Mouse (Mus musculus) adipocyte (in vitro differentiated cells): ENCODE measurements around the gene Ssbp3.

Experiments
- DNase-seq: peaks from one replicate; pipeline ENCODE4 v3.0.0-alpha.2; 2016; ENCODE audit warnings: low spot score

Ssbp3 gene

DNA sequence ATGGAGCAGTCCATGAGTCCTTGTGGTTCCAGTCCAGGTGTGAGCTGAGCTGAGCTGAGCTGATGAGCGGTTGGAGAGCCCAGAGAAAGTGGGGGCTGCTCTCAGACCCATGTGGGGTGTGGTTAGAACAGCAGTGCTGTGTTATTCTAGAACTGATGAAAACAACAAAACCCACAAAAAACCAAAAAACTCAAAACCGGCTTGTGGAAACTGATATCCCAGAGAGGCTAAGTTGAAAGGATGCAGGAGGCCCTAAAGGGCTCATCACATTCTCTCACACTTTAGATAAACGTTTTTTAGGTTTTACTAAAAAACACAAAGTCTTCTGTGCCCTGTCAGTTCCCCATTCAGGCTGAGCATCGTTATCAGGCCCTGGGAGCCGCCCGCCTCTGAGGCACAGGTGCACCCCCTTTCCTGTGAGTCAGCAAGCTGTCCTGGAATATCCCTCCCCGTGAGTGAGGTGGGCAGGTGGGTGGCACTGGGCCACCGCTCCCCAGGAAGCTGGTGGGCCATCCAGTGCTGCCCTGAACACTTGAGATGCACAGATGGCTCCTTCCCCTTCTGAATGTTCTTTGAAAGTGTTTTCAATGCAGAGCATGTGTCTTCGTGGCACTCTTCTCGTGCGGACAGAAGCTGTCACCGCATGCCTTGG is 24.6 kb downstream of the Ssbp3 start:
- DNase-seq: no peak

DNA sequence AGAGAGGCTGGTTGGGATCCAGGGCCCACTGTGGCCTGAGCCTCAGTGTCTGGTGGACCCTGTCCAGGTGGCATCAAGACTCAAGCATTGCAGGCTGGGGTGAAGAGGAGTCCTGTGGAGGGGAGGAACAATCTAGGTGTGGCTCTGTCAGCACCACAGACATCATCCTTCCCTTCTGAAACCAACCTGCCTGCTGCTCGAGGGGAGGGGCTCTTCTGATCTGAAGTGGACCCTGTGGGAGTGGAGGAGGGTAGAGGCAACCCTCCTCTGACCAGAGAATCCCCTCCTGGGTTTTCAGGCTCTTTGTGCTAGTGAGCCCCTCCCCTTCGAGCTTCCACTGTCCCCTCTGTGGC is 25.1 kb downstream of the Ssbp3 start:
- DNase-seq: no peak

DNA sequence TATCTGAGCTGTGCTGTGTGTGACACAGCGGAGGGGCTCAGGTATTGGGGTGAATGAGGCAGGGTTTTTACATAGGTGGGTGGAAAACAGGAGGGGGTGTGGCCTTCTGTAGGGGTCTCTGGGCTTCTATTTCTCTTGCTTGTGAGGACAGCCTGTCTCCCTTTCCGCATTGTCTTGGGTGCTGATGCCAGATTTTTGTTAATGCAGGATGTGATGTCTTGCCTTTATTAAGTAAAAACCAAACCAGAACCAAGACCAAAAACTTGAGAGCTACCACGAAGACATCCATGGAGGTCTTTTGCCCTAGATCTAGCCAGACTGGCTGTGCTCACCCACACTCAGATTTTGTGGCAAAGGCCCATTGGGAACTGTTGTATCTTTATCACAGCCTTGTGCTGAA is 25.5 kb downstream of the Ssbp3 start:
- no peak for DNase-seq

DNA sequence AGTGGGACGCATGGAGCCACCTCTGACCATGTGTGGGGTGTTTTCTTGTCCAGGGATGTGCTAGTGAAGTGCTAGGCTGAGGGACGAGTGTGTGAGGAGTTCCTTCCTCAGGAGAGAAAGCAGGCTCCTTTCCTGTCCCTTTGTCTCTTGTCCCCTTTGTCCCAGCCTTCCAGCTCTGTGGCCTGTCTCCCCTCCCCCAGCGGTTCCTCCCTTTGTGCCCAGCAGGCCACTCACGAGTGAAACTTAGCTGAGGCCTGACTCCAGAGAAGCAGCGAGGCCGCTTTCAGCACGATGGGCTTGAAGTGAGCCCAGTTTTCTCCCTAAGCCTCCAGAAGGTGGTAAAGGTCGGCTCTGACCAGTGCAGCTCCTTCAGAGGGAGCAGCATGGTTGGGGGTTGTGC is 26.2 kb downstream of the Ssbp3 start:
- DNase-seq: peak; percentile 80

DNA sequence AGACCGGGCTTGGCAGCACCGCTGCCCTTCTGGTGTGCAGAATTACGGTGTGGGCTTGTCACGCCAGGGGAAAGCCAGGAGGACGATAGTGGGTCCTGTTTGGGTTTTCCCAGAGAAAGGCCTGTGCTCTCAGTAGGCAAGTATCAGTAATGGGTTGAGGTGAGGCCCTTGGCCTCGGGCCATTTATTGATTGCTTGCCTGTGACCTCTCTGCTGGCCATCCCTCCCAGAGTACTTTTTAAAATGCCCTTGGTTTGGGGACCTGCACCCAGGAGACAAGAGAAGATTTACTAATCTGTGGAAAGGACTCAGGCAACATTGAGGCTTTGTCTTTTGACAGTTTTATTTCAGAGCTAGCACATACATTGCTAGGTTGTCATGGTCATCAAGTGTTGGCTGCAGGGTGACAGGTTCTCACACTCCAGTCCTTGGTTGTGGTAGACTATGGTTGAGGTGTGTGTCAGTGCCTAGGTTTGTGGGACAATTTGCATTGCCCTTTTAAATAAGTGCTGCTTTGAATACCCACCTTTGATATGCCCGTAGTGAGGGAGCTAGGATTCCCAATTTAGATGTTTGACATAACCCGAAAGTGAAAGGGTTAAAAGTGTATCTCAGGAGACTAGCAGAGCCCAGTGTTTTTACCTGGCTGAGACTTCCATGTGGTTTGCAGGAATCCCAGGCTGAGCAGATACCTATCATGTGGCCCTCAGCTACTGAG is 28.2 kb downstream of the Ssbp3 start:
- no peak for DNase-seq

DNA sequence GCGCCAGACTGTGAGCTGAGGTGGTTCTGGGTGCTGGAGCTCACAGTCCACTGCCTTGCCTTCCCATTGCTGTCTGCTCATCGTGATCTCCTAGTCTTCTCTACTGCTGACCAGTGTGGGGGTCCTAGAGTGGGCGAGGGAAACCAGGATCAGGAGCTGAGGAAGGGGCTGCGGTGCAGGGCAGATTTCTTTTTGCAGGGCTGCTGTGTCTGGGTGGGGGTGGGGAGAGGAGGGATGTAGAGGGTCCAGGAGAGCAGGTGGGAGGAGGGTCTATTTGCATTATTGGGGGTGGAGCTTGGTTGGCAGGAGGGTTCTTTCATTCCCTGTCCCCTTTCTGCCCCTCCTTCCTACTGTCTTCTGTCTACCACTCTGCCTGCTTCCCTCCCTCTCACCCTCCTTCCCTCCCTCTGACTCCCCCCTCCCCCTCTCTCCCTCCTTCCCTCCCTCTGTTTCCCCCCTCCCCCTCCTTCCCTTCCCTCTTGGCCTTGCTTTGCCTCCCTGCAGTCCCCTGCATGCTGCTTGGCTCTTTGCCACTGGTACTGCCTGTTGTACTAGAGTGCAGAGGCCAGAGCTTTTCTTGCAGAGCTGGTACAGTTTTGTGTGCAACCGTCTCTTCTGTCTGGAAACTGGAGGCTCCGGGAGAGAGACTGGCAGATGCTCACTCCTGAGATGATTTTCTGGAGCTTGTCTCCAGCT is 28.9 kb downstream of the Ssbp3 start:
- peak; percentile 64 for DNase-seq

DNA sequence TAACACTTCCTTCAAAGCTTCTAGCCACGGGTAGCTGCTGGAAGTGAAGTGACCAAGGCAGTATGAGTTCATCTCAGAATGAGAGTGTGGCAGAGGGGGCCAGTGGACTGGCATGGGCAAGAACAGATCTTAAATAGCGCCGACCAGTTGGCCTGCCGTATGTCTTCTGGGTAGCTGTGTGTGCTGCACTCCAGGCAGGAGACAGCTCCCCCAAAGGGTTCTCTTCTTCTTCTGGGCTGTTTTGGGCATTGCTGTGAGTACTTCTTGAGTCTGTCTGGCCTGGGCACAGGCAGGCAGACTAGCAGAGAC is 29.4 kb downstream of the Ssbp3 start:
- DNase-seq: no peak

DNA sequence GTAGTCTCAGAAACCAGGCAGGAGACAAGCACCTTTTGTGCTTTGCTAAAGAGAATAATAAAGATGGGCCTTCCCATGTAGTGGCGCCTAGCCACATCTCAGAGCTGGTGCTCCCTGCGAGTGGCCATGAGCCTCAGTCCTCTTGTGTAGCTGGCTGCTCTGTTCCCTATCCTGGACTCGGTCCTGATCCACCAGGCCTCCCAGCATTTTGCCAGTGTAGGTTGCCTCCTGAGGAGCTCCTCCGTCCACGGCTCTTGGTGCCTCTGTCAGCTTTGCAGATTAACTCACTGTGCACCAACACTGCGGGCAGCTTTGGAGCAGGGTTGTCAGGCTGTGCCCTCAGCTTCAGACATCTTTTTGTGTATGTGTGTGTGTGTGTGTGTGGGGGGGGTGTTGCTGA is 30.4 kb downstream of the Ssbp3 start:
- no peak for DNase-seq

DNA sequence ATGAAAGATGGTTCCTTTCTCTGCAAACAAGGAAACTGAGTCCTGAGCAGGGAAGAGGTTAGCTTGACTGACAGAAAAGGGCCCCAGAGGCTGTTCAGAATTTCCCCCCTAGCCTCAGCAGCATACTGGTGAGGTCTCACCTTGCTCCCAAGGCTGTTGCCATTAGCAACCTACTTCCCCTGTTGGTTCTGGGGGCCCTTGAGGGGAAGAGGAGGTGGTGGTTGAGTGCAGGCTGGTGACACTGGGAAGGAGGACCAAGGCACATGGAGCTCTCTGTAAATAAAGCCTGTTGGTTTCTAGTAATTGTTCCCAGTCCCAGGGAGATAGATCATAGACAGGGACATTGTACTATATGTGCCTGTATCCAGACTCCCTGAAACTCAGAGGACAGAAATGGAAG is 31.0 kb downstream of the Ssbp3 start:
- DNase-seq: no peak

DNA sequence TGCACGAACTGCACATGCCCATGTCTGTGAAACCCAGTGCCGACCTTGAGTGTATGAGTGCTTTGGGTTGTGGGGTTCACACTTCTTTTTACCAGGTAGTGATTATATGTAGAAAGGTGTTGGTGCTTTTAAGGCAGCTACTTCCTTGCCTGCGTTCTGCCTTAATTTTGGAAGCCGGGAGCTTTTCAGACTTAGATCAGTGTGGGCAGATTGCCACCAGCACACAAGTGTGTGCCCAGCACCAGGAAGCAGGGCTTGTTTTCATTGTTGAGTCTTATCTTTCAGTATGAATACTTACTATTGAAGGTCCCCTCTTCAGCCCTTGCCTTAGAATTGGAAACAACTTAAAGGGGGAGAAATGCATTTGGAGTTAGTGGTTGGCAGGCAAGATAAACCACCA is 32.0 kb downstream of the Ssbp3 start:
- no peak for DNase-seq

DNA sequence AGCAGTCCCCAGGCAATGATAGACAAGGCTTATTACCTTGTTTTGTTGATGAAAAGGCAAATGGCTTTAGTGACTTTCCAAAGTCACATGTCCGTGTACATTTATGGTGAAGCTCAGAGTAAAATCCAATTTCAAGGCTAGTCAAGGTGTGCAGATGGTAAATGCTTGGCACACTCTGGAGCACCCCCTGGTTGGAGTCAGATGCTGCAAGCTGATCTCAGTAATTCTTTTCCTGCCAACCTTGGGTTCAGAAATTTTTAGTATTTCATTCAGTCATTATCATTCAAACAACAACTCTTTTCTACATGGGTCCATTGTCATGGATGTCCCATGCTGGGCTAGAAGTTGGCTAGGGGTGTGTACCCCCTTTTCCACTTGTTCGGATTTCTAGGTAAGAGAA is 33.1 kb downstream of the Ssbp3 start:
- DNase-seq: no peak

DNA sequence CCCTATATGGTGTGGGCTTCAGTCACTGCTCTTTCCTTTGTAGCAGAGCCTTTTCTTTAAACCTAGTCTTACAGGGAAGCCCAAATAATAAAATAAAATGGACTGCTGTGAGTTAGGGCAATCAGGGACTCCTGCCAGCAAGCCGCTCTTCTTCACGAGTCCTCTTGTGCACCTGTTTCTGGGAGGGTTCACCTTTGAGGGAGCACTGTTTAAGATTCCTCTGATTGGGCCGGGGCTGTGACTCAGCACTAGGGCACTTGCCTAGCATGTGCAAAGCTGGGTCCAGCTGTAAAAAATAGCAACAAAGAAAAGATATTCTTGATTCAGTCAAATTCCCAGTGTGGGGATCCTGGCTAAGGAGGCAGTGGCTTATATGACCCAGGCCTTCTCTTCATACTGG is 34.4 kb downstream of the Ssbp3 start:
- DNase-seq: no peak

DNA sequence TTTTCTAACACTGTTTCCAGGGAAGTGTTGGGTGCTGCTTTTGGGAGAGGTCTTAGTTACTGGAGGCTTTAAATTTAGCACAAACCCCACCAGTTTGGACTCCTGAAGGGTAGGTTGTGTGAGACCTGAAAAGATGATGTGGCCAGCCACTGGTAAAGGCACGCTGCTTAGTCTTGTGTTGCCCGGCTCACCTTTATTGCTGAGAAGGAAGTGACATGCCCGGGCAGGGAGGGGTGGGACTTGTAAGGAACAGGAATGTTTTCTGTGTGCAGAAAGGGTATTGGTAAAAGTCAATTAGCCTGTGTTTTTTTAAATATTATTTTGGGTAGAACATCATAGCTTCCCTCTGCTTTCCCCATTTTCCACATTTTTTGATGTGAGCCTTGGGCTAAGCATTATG is 37.2 kb downstream of the Ssbp3 start:
- no peak for DNase-seq

DNA sequence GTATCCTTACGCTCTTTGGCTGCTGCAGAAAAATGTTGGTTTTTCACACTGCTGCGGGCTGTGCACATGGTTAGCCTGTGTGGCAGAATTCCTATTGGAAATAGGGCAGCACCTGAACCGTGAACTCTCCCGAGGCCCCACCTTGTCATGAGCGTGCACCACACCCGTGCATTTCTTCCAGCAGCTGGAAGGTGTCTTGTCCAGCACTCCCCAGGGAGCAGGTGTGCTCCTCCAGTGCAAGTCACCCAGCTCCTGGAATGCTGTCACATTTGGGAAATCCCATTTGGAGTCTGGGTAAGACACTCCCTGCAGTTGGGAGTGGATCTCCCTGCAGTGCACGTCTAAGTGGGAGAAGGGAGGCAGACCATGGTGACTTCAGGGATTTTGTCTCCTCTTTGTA is 38.0 kb downstream of the Ssbp3 start:
- no peak for DNase-seq

DNA sequence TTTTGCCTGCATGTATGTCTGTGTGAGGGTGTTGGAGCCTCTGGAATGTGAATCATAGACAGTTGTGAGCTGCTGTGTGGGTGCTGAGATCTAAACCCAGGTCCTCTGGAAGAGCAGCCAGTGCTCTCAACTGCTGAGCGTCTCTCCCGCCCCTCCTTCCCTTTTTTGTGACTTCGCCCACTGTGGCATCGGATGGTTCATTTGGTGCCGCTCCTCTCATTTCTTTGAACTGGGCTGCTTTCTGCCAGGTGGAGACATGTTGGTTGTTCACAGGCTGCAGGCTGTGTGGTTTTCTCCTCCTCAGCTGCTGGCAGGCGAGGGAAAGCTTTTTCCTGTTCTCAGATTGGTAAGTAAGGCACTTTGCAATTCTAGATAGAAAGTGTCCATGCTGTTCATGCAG is 38.7 kb downstream of the Ssbp3 start:
- no peak for DNase-seq

DNA sequence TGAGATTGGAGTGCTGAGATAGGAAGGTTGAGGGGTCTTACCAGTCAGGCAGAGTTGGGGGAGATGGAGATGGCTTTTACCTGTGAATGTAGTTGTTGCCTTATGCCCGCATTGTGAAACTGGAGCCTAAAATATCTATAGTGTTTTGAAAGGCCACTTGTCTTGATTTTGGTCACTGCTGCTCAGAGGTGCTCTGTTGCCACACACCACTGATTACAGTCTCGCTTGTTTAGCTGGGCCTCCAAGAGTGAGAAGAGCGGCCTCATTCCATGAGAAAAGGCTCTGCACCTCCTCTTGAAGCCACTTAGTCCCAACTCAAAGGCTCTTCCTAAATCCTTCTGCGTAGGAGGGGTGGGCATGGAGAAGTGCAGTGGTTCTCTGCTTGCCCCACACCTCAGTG is 40.3 kb downstream of the Ssbp3 start:
- DNase-seq: no peak

DNA sequence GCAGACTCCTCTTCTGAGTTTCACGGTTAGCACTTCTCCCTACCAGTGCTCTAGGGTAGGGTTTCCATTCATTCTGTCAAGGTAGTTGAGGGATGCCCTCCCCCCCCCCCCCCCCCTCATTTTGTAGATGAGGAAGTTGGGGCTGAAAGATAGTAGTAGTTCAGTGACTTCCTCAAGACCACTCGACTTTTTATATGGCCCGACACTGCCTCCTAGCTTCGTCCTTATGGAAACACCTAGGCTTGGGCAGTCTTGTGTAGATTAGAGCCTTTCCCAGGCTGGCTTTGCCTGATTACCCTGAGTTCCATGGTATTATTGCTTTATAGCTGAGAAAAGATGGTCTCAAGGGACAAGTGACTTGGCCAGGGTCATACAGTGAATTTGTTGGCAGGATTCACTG is 41.0 kb downstream of the Ssbp3 start:
- no peak for DNase-seq

DNA sequence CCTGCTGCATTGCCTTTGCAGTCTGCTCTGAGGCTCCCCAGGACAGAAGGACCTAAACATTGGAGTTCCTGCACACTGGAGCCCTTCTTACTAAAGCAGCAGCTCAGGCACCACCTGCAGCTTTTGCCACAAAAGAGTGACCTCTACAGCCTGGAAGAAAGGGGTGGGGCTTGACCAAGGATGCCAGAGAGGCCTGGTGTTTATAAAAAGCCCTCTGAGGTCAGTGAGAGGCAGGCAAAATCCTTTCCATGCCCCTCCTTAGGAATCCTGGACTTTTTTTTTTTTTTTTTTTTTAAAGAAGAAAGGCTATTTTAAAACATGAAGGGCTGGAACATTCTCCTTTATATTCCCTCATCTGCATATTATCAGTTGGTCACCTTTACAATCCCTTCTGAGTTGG is 42.7 kb downstream of the Ssbp3 start:
- DNase-seq: no peak

DNA sequence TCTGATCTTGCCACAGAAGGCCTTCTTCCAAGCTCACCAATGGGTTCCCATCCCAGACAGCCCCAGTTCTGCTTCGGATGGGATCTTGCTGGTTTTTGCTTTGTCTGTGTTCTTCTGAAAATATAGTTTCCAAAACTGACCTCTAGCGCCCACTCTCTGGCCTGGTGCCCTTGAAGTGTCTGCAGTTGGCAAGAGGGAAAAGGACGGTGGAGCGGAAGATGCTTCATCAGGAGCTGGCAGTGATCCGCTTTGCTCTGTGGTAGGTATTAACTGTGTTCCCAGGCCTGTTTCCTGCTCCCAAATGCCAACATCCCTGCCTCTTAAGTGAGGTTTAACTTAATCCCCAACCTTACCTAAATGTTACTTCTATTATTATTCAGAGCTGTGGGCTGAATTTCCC is 43.3 kb downstream of the Ssbp3 start:
- DNase-seq: no peak

DNA sequence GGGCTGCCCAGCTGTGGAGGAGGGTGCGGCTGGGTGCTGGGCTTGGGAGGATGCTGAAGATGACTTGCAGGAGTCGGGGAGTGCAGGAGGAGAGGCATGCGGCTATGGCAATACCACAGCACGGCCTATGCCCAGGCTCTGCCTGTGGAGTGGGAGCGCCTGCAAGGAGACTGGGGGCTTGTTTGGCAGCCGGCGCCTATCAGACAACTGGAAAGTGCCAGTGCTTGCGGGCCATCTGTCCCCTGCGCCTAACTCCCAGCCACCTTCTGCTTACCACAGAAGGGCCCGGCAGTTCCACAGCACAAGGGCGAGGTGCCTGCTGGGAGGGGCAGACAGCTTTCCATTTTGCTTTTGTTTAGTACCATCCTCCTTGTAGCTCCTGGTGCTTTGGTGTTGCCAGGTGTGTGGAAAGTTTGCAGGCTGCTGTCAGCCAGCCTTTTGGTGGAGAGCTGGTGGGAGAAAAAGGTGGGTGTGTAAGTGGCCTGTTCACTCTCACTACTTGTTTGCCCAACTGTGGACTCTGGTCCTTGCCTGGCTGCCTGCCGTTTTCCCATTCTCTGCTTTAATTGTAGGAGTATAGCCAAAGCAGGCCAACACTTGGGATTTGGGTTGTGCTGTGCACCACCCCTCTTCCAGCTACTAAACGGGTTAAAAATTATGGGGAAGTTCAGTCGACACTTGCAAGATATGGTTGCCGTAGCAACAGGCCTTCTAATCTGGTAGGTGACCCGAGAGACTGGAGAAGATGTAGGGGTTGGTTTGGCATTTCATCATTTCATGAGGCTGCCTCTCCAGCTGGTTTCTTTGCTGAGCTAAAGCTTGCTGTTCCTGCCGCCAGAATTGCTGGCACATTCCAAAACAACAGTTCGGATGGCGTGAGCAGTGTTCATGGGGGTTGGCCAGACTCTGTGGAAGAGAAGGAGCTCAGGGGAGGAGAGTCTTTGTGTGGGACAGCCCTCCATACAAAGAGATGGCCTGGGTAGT is 45.5 kb downstream of the Ssbp3 start:
- no peak for DNase-seq

DNA sequence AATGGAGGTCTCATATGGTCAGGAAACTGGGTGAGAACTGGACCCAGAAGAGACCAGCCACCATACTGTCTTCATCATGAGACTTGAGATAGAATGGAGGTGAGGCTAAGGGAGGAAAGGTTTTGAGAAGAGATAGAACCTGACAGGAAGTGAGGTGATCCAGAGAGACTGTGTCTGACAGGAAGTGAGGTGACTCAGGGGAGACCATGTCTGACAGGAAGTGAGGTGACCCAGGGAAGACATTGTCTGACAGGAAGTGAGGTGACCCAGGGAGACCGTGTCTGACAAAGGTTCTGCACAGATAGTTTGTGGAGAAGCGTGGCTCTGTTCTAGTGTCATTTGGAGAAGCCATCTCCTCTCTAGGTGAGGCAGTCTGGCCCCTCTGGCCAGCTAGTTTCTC is 47.6 kb downstream of the Ssbp3 start:
- DNase-seq: no peak

DNA sequence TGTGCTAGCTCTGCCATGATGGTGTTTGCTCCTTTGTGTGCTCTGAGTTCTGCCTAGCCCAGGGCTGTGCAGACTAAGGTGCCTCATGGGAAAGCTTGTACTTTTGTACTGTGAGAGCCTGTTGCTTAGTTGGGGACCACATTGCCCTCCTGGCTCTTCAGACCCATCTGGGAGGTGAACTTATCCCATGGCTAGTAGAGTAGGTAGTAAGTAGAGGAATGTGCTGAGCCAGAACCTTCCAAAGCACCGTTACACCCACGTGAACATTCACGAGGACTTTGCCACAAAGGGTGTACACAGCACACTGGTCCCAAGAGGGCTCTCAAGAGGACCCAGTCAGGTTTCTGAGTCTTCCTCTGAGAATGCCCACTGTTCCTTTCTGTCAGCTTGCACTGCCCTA is 48.1 kb downstream of the Ssbp3 start:
- DNase-seq: no peak
